Mouse (Mus musculus): ENCODE measurements around the gene Sept3. TPM values are rescaled to one million over a fixed set of nuclear protein-coding genes. Genes with fewer than 3 reads are reported as not detected.
"Not testable (repeated sequence)": the region's sequence is repeated elsewhere in the genome, so short reads cannot be mapped to it uniquely, and the experiment has no call there.

Gene Sept3
- not detected in 2 replicates for total RNA-seq (2017)

DNA sequence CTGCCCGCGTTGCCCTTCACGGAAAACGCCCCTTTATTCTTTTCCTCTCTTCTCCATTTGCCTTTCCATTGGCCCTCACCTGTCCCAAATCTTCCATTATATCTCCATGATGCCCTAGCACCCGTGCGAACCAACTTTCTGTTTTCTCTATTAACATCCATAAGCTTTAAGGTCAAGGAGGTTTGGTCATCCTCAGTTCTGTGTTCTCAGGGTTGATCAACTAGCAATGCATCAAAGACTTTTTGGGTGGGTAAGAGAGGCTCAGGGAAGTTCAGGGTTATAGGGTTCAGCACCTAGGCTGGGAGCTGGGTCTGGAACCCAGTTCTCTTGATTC lies at the start of gene Sept3:
Sept3 (plus strand) TSS at position 301 of the 334 bp plus-strand sequence.
- no peak for ATAC-seq (ENCODE audit: extremely low read depth, insufficient number of reproducible peaks, low FRiP score, poor library complexity, severe bottlenecking)

DNA sequence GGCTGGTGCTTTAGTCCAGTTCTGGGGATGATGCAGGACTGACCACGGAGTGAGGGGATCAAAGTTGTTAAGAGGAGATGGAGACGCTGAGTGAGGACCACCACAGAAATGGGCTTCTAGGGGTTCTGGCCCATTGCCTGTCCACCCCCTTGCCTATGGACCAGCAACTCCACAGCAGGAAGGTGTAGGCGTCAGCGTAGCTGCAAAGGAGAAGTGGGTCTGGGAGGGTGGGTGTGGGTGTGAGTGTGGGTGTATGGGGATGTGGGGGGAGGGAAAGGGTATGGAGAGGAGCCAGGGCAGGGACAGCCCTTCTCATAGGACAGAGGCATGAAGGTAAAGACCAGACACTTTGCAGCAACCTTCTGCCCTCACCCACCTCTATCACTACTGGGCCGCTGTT lies 48.9 kb upstream of the Sept3 start:
- ATAC-seq (ENCODE audit: extremely low read depth, insufficient number of reproducible peaks, low FRiP score, poor library complexity, severe bottlenecking) = no peak

DNA sequence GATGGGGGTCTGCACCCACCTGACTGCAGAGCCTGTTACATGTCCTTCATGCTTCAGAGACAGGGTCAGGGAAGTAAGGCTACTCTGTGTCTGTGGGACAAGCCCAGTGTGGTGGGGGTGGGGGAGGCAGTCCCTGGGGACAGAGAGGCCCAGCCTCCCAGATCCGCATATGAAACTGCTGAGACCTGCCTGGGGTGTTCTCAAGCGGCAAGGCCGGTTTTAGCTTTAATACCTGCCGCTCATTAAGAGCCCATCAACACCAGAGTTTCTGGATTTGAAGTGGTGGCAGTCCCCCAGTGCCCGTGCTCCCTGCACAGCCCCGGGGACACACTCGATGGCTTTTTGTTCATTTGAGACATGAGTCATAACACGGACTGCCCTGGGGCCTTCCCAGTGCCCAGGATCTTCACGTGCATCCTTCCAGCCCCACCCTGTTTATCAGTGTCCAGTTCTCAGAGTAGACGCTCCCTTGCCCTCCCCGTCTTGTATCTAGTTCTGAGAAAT lies 45.1 kb upstream of the Sept3 start:
- peak; percentile 11; the same call in 1 of the 2 replicates for ATAC-seq (ENCODE audit: extremely low read depth, insufficient number of reproducible peaks, low FRiP score, poor library complexity, severe bottlenecking)

DNA sequence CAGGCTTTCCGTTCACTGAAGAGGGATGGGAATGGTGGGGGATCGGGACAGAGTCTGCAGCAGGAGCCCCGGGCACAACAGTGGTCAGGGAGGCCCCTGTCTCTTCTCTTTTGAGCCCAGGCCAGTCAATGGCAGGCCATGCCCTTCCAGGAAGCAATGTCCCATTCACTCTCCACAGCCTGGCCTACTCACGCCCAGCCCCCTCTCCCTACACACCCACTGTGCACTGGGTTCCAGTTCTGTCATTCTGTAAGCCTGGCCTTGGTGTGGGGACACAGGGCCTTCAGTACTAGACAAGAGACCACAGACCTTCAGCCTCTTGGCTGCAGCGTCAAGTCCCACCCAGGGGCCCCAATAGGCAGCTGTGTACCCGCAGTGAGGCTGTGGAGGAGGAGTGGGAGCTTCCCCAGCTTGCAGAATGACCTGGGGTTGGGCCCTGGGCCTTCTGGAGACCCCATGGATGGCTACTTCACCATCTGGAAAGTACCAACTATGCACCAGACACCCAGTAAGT lies 44.5 kb upstream of the Sept3 start:
- ATAC-seq (ENCODE audit: extremely low read depth, insufficient number of reproducible peaks, low FRiP score, poor library complexity, severe bottlenecking) = no peak

DNA sequence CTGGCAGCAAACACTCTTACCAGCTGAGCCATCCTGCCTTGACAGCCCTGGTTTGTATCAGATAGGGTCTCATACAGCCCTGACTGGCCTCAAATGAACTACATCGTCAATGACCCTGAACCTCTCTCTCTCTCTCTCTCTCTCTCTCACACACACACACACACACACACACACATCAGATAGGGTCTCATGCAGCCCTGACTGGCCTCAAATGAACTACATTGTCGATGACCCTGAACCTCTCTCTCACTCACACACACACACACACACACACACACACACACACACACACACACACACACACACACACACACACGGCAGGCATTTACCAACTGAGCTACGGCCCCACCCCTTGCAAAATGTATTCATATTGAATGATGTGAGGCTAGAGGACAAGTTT lies 43.6 kb upstream of the Sept3 start:
- ATAC-seq (ENCODE audit: extremely low read depth, insufficient number of reproducible peaks, low FRiP score, poor library complexity, severe bottlenecking) = no peak

GRCm38 (mm10) chr15:82231591-82232378 lies 42.9 kb upstream of the Sept3 start:
- ATAC-seq (ENCODE audit: extremely low read depth, insufficient number of reproducible peaks, low FRiP score, poor library complexity, severe bottlenecking) = no peak

GRCm38 (mm10) chr15:82232651-82233050 lies 42.0 kb upstream of the Sept3 start:
- peak; percentile 31; the same call in 1 of the 2 replicates for ATAC-seq (ENCODE audit: extremely low read depth, insufficient number of reproducible peaks, low FRiP score, poor library complexity, severe bottlenecking)

- no peak for ATAC-seq (ENCODE audit: extremely low read depth, insufficient number of reproducible peaks, low FRiP score, poor library complexity, severe bottlenecking)
These were observed 39.0 kb upstream of the Sept3 start for GRCm38 (mm10) chr15:82235661-82236060.

DNA sequence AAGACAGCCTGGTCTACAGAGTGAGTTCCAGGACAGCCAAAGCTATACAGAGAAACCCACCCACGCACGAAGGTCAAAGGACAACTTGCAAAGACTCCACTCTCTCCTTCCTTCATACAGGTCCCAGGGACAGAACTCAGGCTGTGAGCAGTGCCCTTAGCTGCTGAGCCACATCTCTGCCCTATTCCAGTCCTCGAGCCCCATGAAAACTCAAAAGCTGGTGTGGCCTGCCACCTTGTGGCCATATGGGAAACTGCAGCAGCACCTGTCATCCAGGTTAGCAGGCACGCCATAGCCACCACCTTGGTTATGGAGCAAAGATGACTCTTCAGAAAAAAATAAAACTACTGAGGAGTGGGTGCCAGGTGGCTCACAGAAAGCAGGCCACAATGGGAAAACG lies 38.1 kb upstream of the Sept3 start:
- peak; percentile 76 for ATAC-seq (ENCODE audit: extremely low read depth, insufficient number of reproducible peaks, low FRiP score, poor library complexity, severe bottlenecking)

DNA sequence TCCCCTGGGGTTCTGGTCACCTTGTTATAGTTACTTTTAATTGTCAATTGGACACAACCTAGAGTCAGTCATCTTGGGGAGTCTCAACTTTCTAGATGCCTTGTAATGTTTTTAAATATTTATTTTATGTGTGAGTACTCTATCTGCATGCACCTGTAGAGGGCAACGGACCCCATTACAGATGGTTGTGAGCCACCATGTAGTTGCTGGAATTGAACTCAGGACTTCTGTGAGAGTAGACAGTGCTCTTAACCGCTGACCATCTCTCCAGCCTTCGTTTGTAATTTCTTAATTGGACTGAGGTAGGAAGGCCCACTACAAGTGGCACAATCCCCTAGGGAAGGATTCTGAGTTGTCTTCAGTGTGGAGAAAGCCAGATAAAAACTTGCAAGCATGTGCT lies 31.4 kb upstream of the Sept3 start:
- ATAC-seq (ENCODE audit: extremely low read depth, insufficient number of reproducible peaks, low FRiP score, poor library complexity, severe bottlenecking) = no peak

DNA sequence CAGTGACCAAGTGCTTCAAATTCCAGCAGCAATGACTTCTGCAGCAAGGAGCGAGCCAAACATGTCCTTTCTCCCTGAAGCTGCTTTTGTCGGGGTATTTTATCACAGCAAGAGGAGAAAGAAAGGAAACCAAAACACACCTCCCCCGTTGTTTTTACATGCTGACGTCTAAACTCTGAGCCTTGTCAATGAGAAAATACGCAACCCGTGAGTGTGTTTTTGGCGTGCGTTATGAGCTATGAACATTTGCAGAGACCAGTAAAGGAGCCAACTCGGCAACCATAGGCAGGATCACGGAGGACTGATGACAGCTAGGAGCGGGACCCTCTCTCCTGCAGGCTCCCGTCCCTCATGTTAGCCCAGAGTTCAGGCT lies 31.0 kb upstream of the Sept3 start:
- no peak for ATAC-seq (ENCODE audit: extremely low read depth, insufficient number of reproducible peaks, low FRiP score, poor library complexity, severe bottlenecking)

GRCm38 (mm10) chr15:82244115-82244804 lies 30.4 kb upstream of the Sept3 start, which contains the start of gene Cenpm:
Gene Cenpm, minus strand, starts transcription at chr15:82244748.
- ATAC-seq (ENCODE audit: extremely low read depth, insufficient number of reproducible peaks, low FRiP score, poor library complexity, severe bottlenecking) = peak; percentile 91

GRCm38 (mm10) chr15:82244805-82245161 lies 29.9 kb upstream of the Sept3 start:
- ATAC-seq (ENCODE audit: extremely low read depth, insufficient number of reproducible peaks, low FRiP score, poor library complexity, severe bottlenecking) = not testable (repeated sequence)

DNA sequence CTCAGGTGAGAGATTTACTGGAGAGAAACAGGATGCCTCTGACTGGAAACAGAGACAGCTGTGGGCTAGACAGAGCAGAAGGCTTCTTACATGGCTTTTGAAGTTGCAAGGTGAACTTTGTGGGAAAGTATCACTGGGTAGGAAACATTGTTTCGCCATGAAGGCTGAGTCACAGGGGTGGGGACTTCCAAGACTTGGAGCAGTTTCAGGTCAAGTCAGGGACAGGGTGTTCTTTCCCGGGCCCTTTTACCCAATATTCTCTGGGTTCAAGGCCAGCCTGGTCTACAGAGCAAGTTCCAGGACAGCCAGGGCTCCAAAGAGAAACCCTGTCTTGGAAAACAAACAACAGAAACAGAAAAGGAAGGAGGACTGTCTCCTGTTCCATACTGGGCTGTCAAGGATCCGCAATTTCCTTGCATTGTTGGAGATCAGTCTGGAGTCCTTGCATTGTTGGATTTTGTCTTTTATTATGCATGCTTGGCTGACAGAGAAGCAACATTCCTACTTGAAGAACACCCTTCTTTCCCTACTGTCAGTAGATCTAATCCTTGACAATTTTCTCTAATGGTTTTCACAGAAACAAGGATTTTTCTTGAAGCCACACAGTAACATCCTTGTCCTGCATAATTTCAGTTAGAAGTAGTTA lies 27.4 kb upstream of the Sept3 start:
- ATAC-seq (ENCODE audit: extremely low read depth, insufficient number of reproducible peaks, low FRiP score, poor library complexity, severe bottlenecking) = no peak

- ATAC-seq (ENCODE audit: extremely low read depth, insufficient number of reproducible peaks, low FRiP score, poor library complexity, severe bottlenecking) = no peak
These were observed 23.1 kb upstream of the Sept3 start for GRCm38 (mm10) chr15:82251579-82251978.

DNA sequence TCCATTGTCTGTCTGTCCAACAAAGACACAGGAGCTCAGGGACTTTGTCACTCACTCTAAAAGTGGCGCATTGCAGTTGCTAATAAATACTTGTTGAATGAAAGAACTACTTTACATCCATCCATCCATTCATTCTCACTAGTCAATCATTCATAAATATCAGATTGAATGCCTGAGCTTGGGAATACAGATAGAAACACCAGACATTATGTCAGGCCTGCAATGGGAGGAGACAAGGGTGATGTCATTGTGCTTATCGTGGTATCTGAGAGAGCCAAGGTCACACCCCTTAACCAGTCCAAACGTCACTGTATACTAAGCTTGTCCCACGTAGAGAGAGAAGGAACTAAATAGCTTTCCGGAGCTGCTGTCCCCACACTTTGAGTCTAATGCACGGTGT lies 22.6 kb upstream of the Sept3 start, which contains the start of gene 1500009C09Rik:
1500009C09Rik (plus strand) TSS at position 301 of the 400 bp plus-strand sequence.
- no peak for ATAC-seq (ENCODE audit: extremely low read depth, insufficient number of reproducible peaks, low FRiP score, poor library complexity, severe bottlenecking)

GRCm38 (mm10) chr15:82255248-82255647 lies 19.4 kb upstream of the Sept3 start:
- no peak for ATAC-seq (ENCODE audit: extremely low read depth, insufficient number of reproducible peaks, low FRiP score, poor library complexity, severe bottlenecking)

DNA sequence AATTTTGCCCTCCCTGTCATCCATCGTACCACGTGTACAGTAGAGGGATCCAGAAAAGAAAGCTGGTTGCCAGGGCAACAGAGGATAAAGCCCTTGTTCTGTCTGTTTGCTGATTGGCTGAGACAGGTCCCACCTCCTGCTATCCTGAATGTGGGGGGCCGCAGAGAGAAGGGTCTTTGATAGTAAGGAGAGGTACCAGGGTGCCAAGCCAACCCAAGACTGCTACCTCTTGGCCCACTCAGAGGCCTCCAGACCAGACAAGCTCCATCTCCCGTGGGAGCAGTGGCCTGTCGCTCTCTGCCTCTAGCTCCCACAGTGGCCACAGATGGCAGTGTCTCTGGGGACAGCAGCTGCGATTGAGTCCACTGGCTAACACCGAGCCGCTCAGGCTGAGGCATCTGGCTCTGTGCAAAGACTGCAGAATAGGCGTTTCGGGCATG lies 18.7 kb upstream of the Sept3 start:
- no peak for ATAC-seq (ENCODE audit: extremely low read depth, insufficient number of reproducible peaks, low FRiP score, poor library complexity, severe bottlenecking)

DNA sequence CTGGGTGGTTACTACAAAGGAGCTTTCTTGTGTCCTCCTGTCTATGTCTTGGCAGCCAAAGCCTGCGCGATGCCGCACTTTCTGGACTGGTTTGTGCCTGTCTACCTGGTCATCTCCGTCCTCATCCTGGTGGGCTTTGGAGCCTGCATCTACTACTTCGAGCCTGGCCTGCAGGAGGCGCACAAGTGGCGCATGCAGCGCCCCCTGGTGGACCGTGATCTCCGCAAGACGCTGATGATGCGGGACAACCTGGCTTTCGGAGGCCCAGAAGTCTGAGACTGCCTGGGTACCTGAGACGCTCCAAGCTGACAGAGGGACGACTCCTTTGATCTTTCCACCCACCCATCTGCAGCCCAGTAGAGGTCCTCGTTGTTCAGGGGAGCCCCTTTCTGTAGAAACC lies 15.2 kb upstream of the Sept3 start:
- peak; percentile 53 for ATAC-seq (ENCODE audit: extremely low read depth, insufficient number of reproducible peaks, low FRiP score, poor library complexity, severe bottlenecking)

Data from neutrophil, adult 5-6 weeks (primary cell).